Mouse (Mus musculus) forebrain, embryonic 14.5 days (tissue): ENCODE data around the gene Pip5k1b. TPM values are rescaled to one million over a fixed set of nuclear protein-coding genes. Genes with fewer than 3 reads are reported as not detected.

ENCODE experiments used
- ATAC-seq: fragments of 200-750 bp; cut with Nextera tagmentation; 2 replicates; pipeline ENCODE4 v1.8.0; 2017; ENCODE audit warnings: mild to moderate bottlenecking, moderate library complexity
- DNase-seq: peaks from one replicate; pipeline ENCODE4 v3.0.0-alpha.2; 2015; ENCODE audit warnings: low spot score
- H3K27ac ChIP-seq: fragments of 300-500 bp; sonication (generic); 2 replicates; pipeline ENCODE4 v1.5.1; 2014; ENCODE audit warnings: low read depth, mild to moderate bottlenecking, control low read depth, low read length, moderate library complexity
- H3K27me3 ChIP-seq: fragments of 300-500 bp; sonication (generic); replicated peaks from 2 replicates; pipeline ENCODE4 v1.6.1; 2014; ENCODE audit warnings: low read length, control low read depth, mixed read lengths; ENCODE audit not compliant: control insufficient read depth, insufficient read depth
- H3K36me3 ChIP-seq: fragments of 300-500 bp; sonication (generic); 2 replicates; pipeline ENCODE4 v1.6.1; 2014; ENCODE audit warnings: low read length, control low read depth; ENCODE audit not compliant: control insufficient read depth, insufficient read depth
- H3K4me1 ChIP-seq: fragments of 300-500 bp; sonication (generic); 2 replicates; pipeline ENCODE4 v1.6.1; 2014; ENCODE audit warnings: antibody characterized with exemption, low read length, control low read depth; ENCODE audit not compliant: control insufficient read depth, insufficient read depth
- H3K4me2 ChIP-seq: fragments of 300-500 bp; sonication (generic); 2 replicates; pipeline ENCODE4 v1.6.1; 2014; ENCODE audit warnings: mild to moderate bottlenecking, control low read depth, low read length
- H3K4me3 ChIP-seq: fragments of 300-500 bp; sonication (generic); 2 replicates; pipeline ENCODE4 v1.5.1; 2014; ENCODE audit warnings: low read depth, low read length, control low read depth
- H3K9ac ChIP-seq: fragments of 300-500 bp; sonication (generic); 2 replicates; pipeline ENCODE4 v1.6.1; 2014; ENCODE audit warnings: mild to moderate bottlenecking, low read length, control low read depth, moderate library complexity
- H3K9me3 ChIP-seq: fragments of 300-500 bp; sonication (generic); replicated peaks from 2 replicates; pipeline ENCODE4 v1.6.1; 2016; ENCODE audit warnings: low read length, control low read depth, mixed read lengths; ENCODE audit not compliant: control insufficient read depth
- WGBS: fragments of 180-500 bp; shearing (Covaris S2); extraction: QIAGEN DNeasy Blood & Tissue Kit; methylation state at CpG from one replicate; pipeline ENCODE4 v1.1.7; 2014; 5-methylcytosine and 5-hydroxymethylcytosine counted together
- polyA plus RNA-seq: library from polyadenylated mRNA; unstranded; fragments of >200 nt; fragmentation: Nextera tagmentation; extraction: Ambion mirVana; gene quantifications from 2 replicates; pipeline ENCODE4 v1.2.1, GENCODE M21; 2014

Pip5k1b gene
- polyA plus RNA-seq, 1 experiment from 2014 or later = 2.1 TPM

- DNase-seq (peak; percentile 94), ATAC-seq (peak; percentile 95)
- peak overlapping the region; percentile 52 for H3K4me2 ChIP-seq
- peaks cover 5% of the 10 kb centered on the region; the same call in 1 of the 2 replicates for H3K4me1 ChIP-seq
- H3K9me3 ChIP-seq = no peaks in the 10 kb centered on the region
- no peaks in the 10 kb centered on the region for H3K36me3 ChIP-seq
- 2% methylated on average over 9 of the region's 9 CpGs for WGBS
- peak overlapping the region; percentile 14 for H3K4me3 ChIP-seq
- H3K9ac ChIP-seq = no peak overlapping the region
- no peaks in the 10 kb centered on the region for H3K27me3 ChIP-seq
- H3K27ac ChIP-seq = no peak overlapping the region
These were observed 254.5 kb downstream of the Pip5k1b start for GRCm38 (mm10) chr19:24300994-24301767.

GRCm38 (mm10) chr19:24293537-24293936 is 262.1 kb downstream of the Pip5k1b start:
- ATAC-seq = peak; percentile 42; the same call in 1 of the 2 replicates
- DNase-seq = no peak
- no peaks in the 10 kb centered on the region for H3K27me3 ChIP-seq
- H3K27ac ChIP-seq = no peak overlapping the region
- H3K4me3 ChIP-seq = no peak overlapping the region
- H3K4me2 ChIP-seq = no peak overlapping the region
- H3K4me1 ChIP-seq = no peaks in the 10 kb centered on the region
- H3K36me3 ChIP-seq = no peaks in the 10 kb centered on the region
- no peak overlapping the region for H3K9ac ChIP-seq
- H3K9me3 ChIP-seq = no peaks in the 10 kb centered on the region
- WGBS = 74% methylated on average over 5 of the region's 5 CpGs

GRCm38 (mm10) chr19:24284187-24284586 is 271.5 kb downstream of the Pip5k1b start:
- DNase-seq = peak; percentile 63
- no peak overlapping the region for H3K4me2 ChIP-seq
- no peaks in the 10 kb centered on the region for H3K36me3 ChIP-seq
- 63% methylated on average over 4 of the region's 4 CpGs for WGBS
- ATAC-seq = no peak
- no peak overlapping the region for H3K9ac ChIP-seq
- H3K27ac ChIP-seq = no peak overlapping the region
- H3K27me3 ChIP-seq = no peaks in the 10 kb centered on the region
- no peak overlapping the region for H3K4me3 ChIP-seq
- no peaks in the 10 kb centered on the region for H3K9me3 ChIP-seq
- peaks cover 4% of the 10 kb centered on the region; the same call in 1 of the 2 replicates for H3K4me1 ChIP-seq

- no peak overlapping the region for H3K27ac ChIP-seq
- H3K9ac ChIP-seq = no peak overlapping the region
- H3K4me1 ChIP-seq = peaks cover 4% of the 10 kb centered on the region; the same call in 1 of the 2 replicates
- H3K4me3 ChIP-seq = 0 out of 2 replicates have a peak overlapping the region, but pooled peaks have one; percentile 60
- H3K27me3 ChIP-seq = no peaks in the 10 kb centered on the region
- H3K36me3 ChIP-seq = no peaks in the 10 kb centered on the region
- no peak for DNase-seq
- H3K4me2 ChIP-seq = peak overlapping the region; percentile 75
- WGBS = 75% methylated on average over 7 of the region's 7 CpGs
- H3K9me3 ChIP-seq = no peaks in the 10 kb centered on the region
- no peak for ATAC-seq
These were observed 274.2 kb downstream of the Pip5k1b start for GRCm38 (mm10) chr19:24281288-24281980.

GRCm38 (mm10) chr19:24280601-24281228 is 275.0 kb downstream of the Pip5k1b start, which contains the start of gene Fxn:
Gene Fxn (minus strand): TSS chr19:24280605.
- Histone ChIP-seq H3K27ac (peak within 1 kb of the TSS; percentile 80), H3K27me3 (no peaks in the 10 kb centered on the region), H3K9me3 (no peaks in the 10 kb centered on the region), H3K4me3 (peak within 1 kb of the TSS; percentile 60), H3K4me1 (peaks cover 4% of the 10 kb centered on the region; the same call in 1 of the 2 replicates), H3K36me3 (no peaks in the 10 kb centered on the region), H3K9ac (peak within 1 kb of the TSS; percentile 72), H3K4me2 (peak within 1 kb of the TSS; percentile 75)
- DNase-seq (peak; percentile 91), ATAC-seq (peak; percentile 95)
- WGBS = under 1% methylated on average over 13 of the region's 22 CpGs

- ATAC-seq = peak; percentile 74
- H3K4me2 ChIP-seq = peak overlapping the region; percentile 75
- WGBS = under 1% methylated on average over 78 of the region's 78 CpGs
These were observed 275.7 kb downstream of the Pip5k1b start for GRCm38 (mm10) chr19:24279706-24280600.

GRCm38 (mm10) chr19:24278859-24279258 is 276.8 kb downstream of the Pip5k1b start:
- Histone ChIP-seq H3K4me1 (peaks cover 4% of the 10 kb centered on the region; the same call in 1 of the 2 replicates), H3K9me3 (no peaks in the 10 kb centered on the region), H3K9ac (peak overlapping the region; percentile 72; the same call in 1 of the 2 replicates), H3K27ac (no peak overlapping the region), H3K36me3 (0 out of 2 replicates have a peak, but pooled peaks cover 5% of the 10 kb centered on the region), H3K4me2 (peak overlapping the region; percentile 75), H3K4me3 (peak overlapping the region; percentile 60; the same call in 1 of the 2 replicates), H3K27me3 (no peaks in the 10 kb centered on the region)
- WGBS = 84% methylated on average over 15 of the region's 15 CpGs
- ATAC-seq = no peak
- no peak for DNase-seq

More at GRCm38 (mm10) chr19:24279706-24280600, 275.7 kb downstream of the Pip5k1b start:
- peaks cover 4% of the 10 kb centered on the region; the same call in 1 of the 2 replicates for H3K4me1 ChIP-seq
- peak; percentile 90 for DNase-seq
- H3K9me3 ChIP-seq = no peaks in the 10 kb centered on the region
- peak overlapping the region; percentile 72 for H3K9ac ChIP-seq
- no peaks in the 10 kb centered on the region for H3K27me3 ChIP-seq
- 0 out of 2 replicates have a peak, but pooled peaks cover 5% of the 10 kb centered on the region for H3K36me3 ChIP-seq
- H3K4me3 ChIP-seq = peak overlapping the region; percentile 60
- peak overlapping the region; percentile 80 for H3K27ac ChIP-seq

GRCm38 (mm10) chr19:24274281-24274680 is 281.4 kb downstream of the Pip5k1b start:
- DNase-seq (no peak), ATAC-seq (no peak)
- Histone ChIP-seq H3K27me3 (no peaks in the 10 kb centered on the region), H3K4me1 (peaks cover 4% of the 10 kb centered on the region; the same call in 1 of the 2 replicates), H3K36me3 (peaks cover 9% of the 10 kb centered on the region; the same call in 1 of the 2 replicates), H3K27ac (no peak overlapping the region), H3K9ac (no peak overlapping the region), H3K9me3 (no peaks in the 10 kb centered on the region), H3K4me2 (no peak overlapping the region), H3K4me3 (no peak overlapping the region)
- WGBS = 46% methylated on average over 3 of the region's 3 CpGs
